Mouse (Mus musculus) retina, adult 2 months (tissue): Measurements from ENCODE around the gene Hnrnpa3.

Experiments used
- DNase-seq: peaks from one replicate; pipeline ENCODE4 v3.0.0-alpha.2; 2012; ENCODE audit warnings: low read depth, low spot score

Gene Hnrnpa3

GRCm38 (mm10) chr2:75701822-75702587, 42.9 kb downstream of the Hnrnpa3 start:
- DNase-seq = no peak

GRCm38 (mm10) chr2:75702588-75702976, 43.5 kb downstream of the Hnrnpa3 start:
- DNase-seq = no peak

DNA sequence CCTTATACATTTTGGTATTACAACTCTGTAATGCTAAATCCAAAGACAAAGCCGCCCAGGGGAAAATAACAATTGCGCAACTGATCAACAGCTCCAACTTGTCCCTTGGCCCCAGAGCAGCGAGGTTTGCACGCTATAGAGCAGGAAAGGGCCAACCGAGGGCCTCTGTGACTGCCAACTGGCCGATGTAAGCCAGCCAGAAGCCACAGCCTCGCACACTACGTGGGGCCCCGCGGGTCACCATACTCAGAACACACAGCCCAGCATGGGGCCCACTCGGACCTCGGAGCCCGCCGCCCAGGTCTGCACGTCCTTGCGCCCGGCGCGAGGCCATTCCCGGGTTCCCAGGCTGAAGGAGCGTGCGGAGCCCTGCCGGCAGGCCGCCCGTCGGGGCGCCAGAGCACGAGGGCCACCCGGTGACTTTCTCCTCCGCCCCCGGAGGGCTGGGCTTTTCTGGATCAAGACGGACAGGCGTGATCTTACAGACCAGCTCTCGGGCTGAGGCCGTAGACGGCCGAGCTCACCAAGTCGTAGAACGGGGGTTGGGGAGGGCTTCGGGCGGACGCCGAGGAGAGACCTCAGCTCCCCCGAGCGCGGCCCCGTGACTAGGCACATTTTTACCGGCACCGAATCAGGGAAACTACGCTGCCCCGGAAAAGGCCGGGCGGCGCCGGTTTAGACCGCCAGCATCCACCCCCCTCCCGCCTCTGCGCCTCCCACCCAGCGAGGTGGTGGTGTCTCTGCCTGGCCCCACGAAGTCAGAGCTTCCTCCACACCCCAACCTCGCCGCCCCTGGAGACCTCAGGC, 44.5 kb downstream of the Hnrnpa3 start:
- DNase-seq = peak; percentile 69

- peak; percentile 89 for DNase-seq
Observed at GRCm38 (mm10) chr2:75704234-75705161, 45.4 kb downstream of the Hnrnpa3 start, which contains the start of gene Nfe2l2. Nfe2l2 (minus strand) TSS chr2:75704641.

- DNase-seq = no peak
Observed at GRCm38 (mm10) chr2:75705162-75705752, 46.2 kb downstream of the Hnrnpa3 start.

DNA sequence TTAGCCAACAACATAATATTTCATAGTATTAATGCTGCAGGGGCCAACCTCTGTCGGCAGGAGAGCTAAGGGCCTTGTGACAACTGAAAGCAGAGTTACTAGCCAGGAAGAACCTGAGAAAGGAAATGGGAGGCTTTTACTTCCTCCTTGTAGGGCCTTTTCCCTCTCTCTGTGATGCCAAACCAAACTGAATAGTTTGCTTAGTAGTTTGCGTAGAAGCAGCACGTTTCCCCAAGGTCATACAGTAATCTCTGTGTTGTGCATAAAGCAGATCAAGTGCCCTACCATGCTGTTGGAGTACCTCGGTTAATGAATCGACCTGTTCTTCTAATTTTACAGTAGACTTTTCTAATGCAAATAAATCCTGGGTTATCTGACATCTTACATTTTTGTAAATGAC, 47.4 kb downstream of the Hnrnpa3 start:
- no peak for DNase-seq

DNA sequence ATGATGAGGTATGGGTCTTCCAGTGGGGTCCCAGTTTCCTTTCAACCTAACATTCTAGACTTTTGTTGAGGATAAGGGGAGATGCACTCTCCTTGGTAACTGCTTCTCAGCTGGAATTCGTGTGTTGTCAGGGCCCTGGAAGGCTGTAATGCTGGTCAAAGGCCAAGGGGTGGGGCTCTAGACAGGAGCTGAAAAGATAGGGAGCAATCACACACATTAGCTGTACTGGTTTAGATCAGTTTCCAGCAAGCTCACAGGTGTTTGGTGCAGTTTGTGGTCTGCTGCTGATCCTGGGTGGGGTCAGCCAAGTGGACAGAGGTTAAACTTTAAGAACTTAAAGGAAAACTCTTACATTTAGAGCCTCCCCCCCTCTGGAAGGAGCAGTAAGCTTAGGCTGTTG, 48.4 kb downstream of the Hnrnpa3 start:
- no peak for DNase-seq

- no peak for DNase-seq
Observed at GRCm38 (mm10) chr2:75713083-75713482, 54.0 kb downstream of the Hnrnpa3 start.

DNA sequence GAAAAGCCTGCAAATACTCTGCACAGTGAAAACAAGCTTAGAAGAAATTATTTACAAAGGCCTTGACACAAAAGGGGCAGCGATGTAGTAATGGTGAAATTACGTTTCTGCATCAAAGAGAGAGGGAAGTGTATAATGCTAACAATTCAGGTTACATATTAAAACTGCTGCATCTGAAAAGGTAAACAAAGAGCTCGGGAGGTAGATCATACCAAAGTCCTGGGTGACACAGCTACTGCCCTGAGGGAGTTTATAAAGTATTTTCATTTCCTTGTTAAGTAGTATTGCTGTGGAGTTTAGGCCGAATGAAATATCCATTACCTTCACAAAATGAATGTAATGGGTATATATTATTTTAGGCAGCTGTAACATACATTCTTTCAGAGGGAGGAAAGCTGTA, 55.7 kb downstream of the Hnrnpa3 start:
- no peak for DNase-seq

DNA sequence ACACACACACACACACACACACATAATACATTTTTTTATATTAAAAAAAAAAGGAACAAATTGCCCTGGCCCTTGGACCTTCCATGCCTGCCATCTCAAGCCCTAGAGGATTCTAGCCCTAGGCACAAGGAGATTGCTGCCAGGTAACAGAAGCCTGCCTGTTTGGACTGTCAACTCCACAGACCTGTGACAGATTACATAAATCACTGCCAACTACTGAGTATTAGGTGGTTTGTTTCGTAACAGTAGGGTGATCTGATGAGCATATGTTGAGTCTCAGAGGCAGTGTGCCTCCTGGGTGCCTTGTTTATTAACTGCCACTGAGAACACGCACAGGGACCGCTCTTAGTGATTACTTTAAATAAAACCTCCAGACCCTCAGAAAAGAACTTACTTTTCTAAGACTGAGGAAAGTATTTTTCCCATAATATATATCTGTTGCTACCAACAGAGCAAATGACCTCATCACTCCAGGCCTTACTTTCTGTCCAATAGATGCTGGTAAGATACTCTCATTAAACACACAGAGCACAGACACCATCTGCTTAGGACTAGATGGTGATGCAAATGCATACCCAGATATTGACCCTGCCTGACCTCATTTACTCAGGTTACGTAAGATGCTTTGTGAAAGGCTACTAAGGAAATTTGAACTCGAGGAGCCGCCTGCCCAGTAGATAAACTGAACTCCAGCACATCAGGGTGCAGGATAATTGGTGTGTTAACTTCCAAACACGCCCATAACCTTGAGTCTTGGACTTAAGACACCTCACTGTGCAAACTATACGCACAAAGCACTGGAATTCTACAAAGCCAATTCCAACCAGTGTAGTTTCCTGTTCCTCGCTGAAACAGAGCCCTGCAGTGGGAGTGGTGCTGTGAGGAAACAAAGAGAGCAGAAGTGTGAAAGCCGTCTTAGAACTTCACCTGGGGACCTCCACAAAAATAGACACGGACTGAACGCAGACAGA, 57.3 kb downstream of the Hnrnpa3 start:
- no peak for DNase-seq
